Comparison of ENCODE assay signal across 8 mouse cellular contexts in the genomic region with DNA sequence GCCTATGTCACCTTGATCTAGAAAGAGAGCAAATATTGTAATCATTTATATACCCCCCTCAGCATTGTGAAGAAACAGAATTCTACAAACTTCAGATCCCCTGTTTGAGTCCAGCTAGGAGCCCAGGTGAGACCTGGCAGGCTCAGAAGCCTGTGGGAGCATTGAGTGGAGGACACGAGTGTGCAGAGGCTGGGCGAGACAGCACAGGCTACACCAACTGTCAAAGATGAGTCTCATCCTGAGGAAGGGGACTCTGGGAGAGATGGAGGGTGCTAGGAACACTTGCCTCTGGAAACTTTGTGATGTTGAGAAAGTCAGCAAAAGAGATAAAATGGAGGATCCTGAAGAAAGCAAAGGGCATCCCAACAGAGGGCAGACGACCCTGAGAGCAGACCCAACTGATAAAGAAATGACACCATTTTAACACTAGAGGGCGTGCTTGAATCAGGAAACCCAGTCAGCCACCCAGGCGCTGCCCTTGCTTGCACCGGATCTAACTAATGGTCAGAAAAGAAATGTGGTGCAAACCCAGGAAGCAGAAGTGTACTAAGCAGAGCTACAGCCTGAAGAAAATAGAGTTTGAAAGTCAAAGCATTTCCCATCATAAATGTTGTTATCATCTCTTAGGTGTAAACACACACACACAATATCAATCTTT. TPM values are rescaled to one million over a fixed set of nuclear protein-coding genes. Genes with fewer than 3 reads are reported as not detected.
DNase-seq lines count a peak whose midpoint lies in the region; ATAC-seq and TF ChIP-seq lines count a peak whose summit lies in the region.

No protein-coding gene starts in this region.

- peaks cover 3% of the 10 kb centered on the region for H3K4me1 ChIP-seq in embryonic facial prominence, embryonic 10.5 days
- H3K4me1 ChIP-seq in heart, postnatal 0 days (ENCODE audit: control insufficient read depth, insufficient read depth), result no peaks in the 10 kb centered on the region
- H3K4me1 ChIP-seq in kidney, postnatal 0 days (replicated peaks; ENCODE audit: insufficient read depth, low read length), result 0 out of 2 replicates have a peak, but pooled peaks cover 6% of the 10 kb centered on the region
- H3K4me1 ChIP-seq in liver, embryonic 13.5 days (replicated peaks), result no peaks in the 10 kb centered on the region
- H3K4me1 ChIP-seq in neural tube, embryonic 11.5 days (ENCODE audit: control insufficient read depth, insufficient read depth, low read length), result no peaks in the 10 kb centered on the region

- H3K4me3 ChIP-seq in embryonic facial prominence, embryonic 10.5 days, result no peak overlapping the region
- H3K4me3 ChIP-seq in heart, postnatal 0 days (ENCODE audit: low read depth, low read length), result no peak overlapping the region
- H3K4me3 ChIP-seq in kidney, postnatal 0 days (replicated peaks; ENCODE audit: low read depth, low read length), result no peak overlapping the region
- no peak overlapping the region for H3K4me3 ChIP-seq in liver, embryonic 13.5 days (replicated peaks)
- H3K4me3 ChIP-seq in neural tube, embryonic 11.5 days (ENCODE audit: low read depth, low read length), result no peak overlapping the region

- H3K9me3 ChIP-seq in embryonic facial prominence, embryonic 10.5 days, result no peaks in the 10 kb centered on the region
- H3K9me3 ChIP-seq in heart, postnatal 0 days (replicated peaks; ENCODE audit: control insufficient read depth, low read length), result no peaks in the 10 kb centered on the region
- H3K9me3 ChIP-seq in kidney, postnatal 0 days (replicated peaks; ENCODE audit: low read length), result no peaks in the 10 kb centered on the region
- H3K9me3 ChIP-seq in liver, embryonic 13.5 days (replicated peaks), result no peaks in the 10 kb centered on the region
- H3K9me3 ChIP-seq in neural tube, embryonic 11.5 days (ENCODE audit: control insufficient read depth, low read length), result no peaks in the 10 kb centered on the region

- ATAC-seq in CD4-positive, CD25-positive, alpha-beta regulatory T cell, adult 4 months, result peak; percentile 63
- peak; percentile 75 for ATAC-seq in heart, postnatal 0 days (ENCODE audit: insufficient read depth, low read depth)
- ATAC-seq in kidney, postnatal 0 days (replicated peaks; ENCODE audit: low FRiP score, low read depth), result peak; percentile 61; the same call in 1 of the 2 replicates
- ATAC-seq in liver, embryonic 13.5 days (ENCODE audit: low read depth), result 0 out of 2 replicates have a peak, but pooled peaks have one; percentile 26
- ATAC-seq in neural tube, embryonic 11.5 days (ENCODE audit: insufficient read depth, low FRiP score, low TSS enrichment), result peak; percentile 86

- no peak overlapping the region for H3K9ac ChIP-seq in heart, postnatal 0 days (replicated peaks; ENCODE audit: low read depth, low read length)
- H3K9ac ChIP-seq in kidney, postnatal 0 days (ENCODE audit: low read depth, low read length), result no peak overlapping the region
- no peak overlapping the region for H3K9ac ChIP-seq in liver, embryonic 13.5 days
- H3K9ac ChIP-seq in neural tube, embryonic 11.5 days (ENCODE audit: low read length), result no peak overlapping the region

- H3K27me3 ChIP-seq in embryonic facial prominence, embryonic 10.5 days (replicated peaks; ENCODE audit: low read depth, poor library complexity, severe bottlenecking), result no peaks in the 10 kb centered on the region
- H3K27me3 ChIP-seq in heart, postnatal 0 days (ENCODE audit: control insufficient read depth, insufficient read depth, low read length), result no peaks in the 10 kb centered on the region
- no peaks in the 10 kb centered on the region for H3K27me3 ChIP-seq in kidney, postnatal 0 days (ENCODE audit: insufficient read depth, low read length)
- no peaks in the 10 kb centered on the region for H3K27me3 ChIP-seq in liver, embryonic 13.5 days
- no peaks in the 10 kb centered on the region for H3K27me3 ChIP-seq in neural tube, embryonic 11.5 days (ENCODE audit: control insufficient read depth, insufficient read depth, low read length)

- H3K27ac ChIP-seq in embryonic facial prominence, embryonic 10.5 days (replicated peaks), result no peak overlapping the region
- H3K27ac ChIP-seq in heart, postnatal 0 days (ENCODE audit: low read depth), result no peak overlapping the region
- no peak overlapping the region for H3K27ac ChIP-seq in kidney, postnatal 0 days
- no peak overlapping the region for H3K27ac ChIP-seq in liver, embryonic 13.5 days
- no peak overlapping the region for H3K27ac ChIP-seq in neural tube, embryonic 11.5 days (ENCODE audit: low read depth, low read length)

- peak; percentile 83 for TF ChIP-seq CTCF in heart, postnatal 0 days (IDR thresholded peaks at IDR 0.05; ENCODE audit: low read depth)
- peak; percentile 90 for TF ChIP-seq CTCF in kidney, postnatal 0 days (IDR thresholded peaks at IDR 0.05; ENCODE audit: low read depth)

- H3K36me3 ChIP-seq in embryonic facial prominence, embryonic 10.5 days (replicated peaks), result no peaks in the 10 kb centered on the region
- H3K36me3 ChIP-seq in heart, postnatal 0 days (replicated peaks; ENCODE audit: control insufficient read depth, insufficient read depth, low read length), result no peaks in the 10 kb centered on the region
- no peaks in the 10 kb centered on the region for H3K36me3 ChIP-seq in kidney, postnatal 0 days (ENCODE audit: insufficient read depth, low read length)
- H3K36me3 ChIP-seq in liver, embryonic 13.5 days, result no peaks in the 10 kb centered on the region
- no peaks in the 10 kb centered on the region for H3K36me3 ChIP-seq in neural tube, embryonic 11.5 days (ENCODE audit: control insufficient read depth, insufficient read depth, low read length)

- DNase-seq in adrenal gland, postnatal 10 days, result peak; percentile 61
- peak; percentile 70 for DNase-seq in embryonic facial prominence, embryonic 10.5 days (ENCODE audit: low spot score)
- peak; percentile 74 for DNase-seq in heart, postnatal 0 days (ENCODE audit: low spot score)
- DNase-seq in kidney, postnatal 0 days (ENCODE audit: low spot score), result peak; percentile 90
- no peak for DNase-seq in liver, embryonic 13.5 days
- DNase-seq in neural tube, embryonic 11.5 days (ENCODE audit: low spot score), result peak; percentile 67
- no peak for DNase-seq in spleen, postnatal 10 days (ENCODE audit: low spot score in 2 of 2)

- WGBS in embryonic facial prominence, embryonic 10.5 days, result 33% methylated on average over 6 of the region's 6 CpGs
- 35% methylated on average over 6 of the region's 6 CpGs for WGBS in heart, postnatal 0 days
- 36% methylated on average over 6 of the region's 6 CpGs for WGBS in kidney, postnatal 0 days
- WGBS in liver, embryonic 13.5 days (ENCODE audit: insufficient replicate concordance), result 27% methylated on average over 6 of the region's 6 CpGs
- 34% methylated on average over 6 of the region's 6 CpGs for WGBS in neural tube, embryonic 11.5 days

- H3K4me2 ChIP-seq in heart, postnatal 0 days (ENCODE audit: low read depth, low read length), result no peak overlapping the region
- H3K4me2 ChIP-seq in kidney, postnatal 0 days (ENCODE audit: low read length), result no peak overlapping the region
- H3K4me2 ChIP-seq in liver, embryonic 13.5 days, result no peak overlapping the region
- no peak overlapping the region for H3K4me2 ChIP-seq in neural tube, embryonic 11.5 days (ENCODE audit: low read depth)

- TF ChIP-seq EP300 in heart, postnatal 0 days (IDR thresholded peaks at IDR 0.05; ENCODE audit: low read depth), result no peak

RNA-seq across cellular contexts. Expression of gene Rin2, which starts 24.5 kb away (rescaled TPM):
- 1 to 10 TPM; 3.4 to 4.6 TPM for polyA plus RNA-seq in CD4-positive, CD25-positive, alpha-beta regulatory T cell, adult 4 months (2017; shearing (Covaris generic))
- total RNA-seq in adrenal gland, postnatal 10 days (2021), result 10 to 100 TPM; 24.6 to 32.2 TPM
- 13.7 and 16.2 TPM in 2 replicates for polyA plus RNA-seq in embryonic facial prominence, embryonic 10.5 days (2016; fragmentation: Nextera tagmentation; extraction: Ambion mirVana)
- 13.9 and 16.8 TPM in 2 replicates for total RNA-seq in heart, postnatal 0 days (2014; rRNA removed; ENCODE audit: low replicate concordance)
- 13.1 and 15.2 TPM in 2 replicates for polyA plus RNA-seq in heart, postnatal 0 days (2015; fragmentation: Nextera tagmentation; extraction: Ambion mirVana)
- polyA plus RNA-seq in kidney, postnatal 0 days (2015; fragmentation: Nextera tagmentation; extraction: Ambion mirVana), result 23.8 and 24.0 TPM in 2 replicates
- 1.7 and 2.6 TPM in 2 replicates for polyA plus RNA-seq in liver, embryonic 13.5 days (2015; fragmentation: Nextera tagmentation; extraction: Ambion mirVana)
- 18.1 and 22.0 TPM in 2 replicates for polyA plus RNA-seq in neural tube, embryonic 11.5 days (2014; fragmentation: Nextera tagmentation; extraction: Ambion mirVana)

Comparison
In these comparisons a context has a peak if more than half of its experiments do, and no peak if none do; other contexts are left out.
1. ATAC-seq: peak in every context shown above with its lines; median percentile 86 in neural tube, embryonic 11.5 days; 75 in heart, postnatal 0 days; 63 in CD4-positive, CD25-positive, alpha-beta regulatory T cell, adult 4 months; 61 in kidney, postnatal 0 days; 26 in liver, embryonic 13.5 days.
2. DNase-seq: peak in adrenal gland, postnatal 10 days (single experiment), embryonic facial prominence, embryonic 10.5 days (single experiment), heart, postnatal 0 days (single experiment), kidney, postnatal 0 days (single experiment) and neural tube, embryonic 11.5 days (single experiment); none in liver, embryonic 13.5 days (single experiment) and spleen, postnatal 10 days (0 of 2).